Mouse (Mus musculus) liver, embryonic 16.5 days (tissue): Measurements from ENCODE around the gene Wfdc5. TPM values are rescaled to one million over a fixed set of nuclear protein-coding genes. Genes with fewer than 3 reads are reported as not detected.

Experiments
- ATAC-seq: fragments of 200-750 bp; cut with Nextera tagmentation; 2 replicates; pipeline ENCODE4 v1.8.0; 2017; ENCODE audit warnings: low read depth, mild to moderate bottlenecking, moderate number of reproducible peaks, moderate library complexity
- H3K27ac ChIP-seq: fragments of 300-500 bp; sonication (generic); 2 replicates; pipeline ENCODE4 v1.5.1; 2014; ENCODE audit warnings: mild to moderate bottlenecking, low read length
- H3K27me3 ChIP-seq: fragments of 300-500 bp; sonication (generic); 2 replicates; pipeline ENCODE4 v1.6.1; 2014; ENCODE audit warnings: low read depth, low read length, mixed read lengths; ENCODE audit not compliant: control insufficient read depth, insufficient read depth
- H3K36me3 ChIP-seq: fragments of 300-500 bp; sonication (generic); 2 replicates; pipeline ENCODE4 v1.6.1; 2014; ENCODE audit warnings: mild to moderate bottlenecking; ENCODE audit not compliant: control insufficient read depth, insufficient read depth
- H3K4me1 ChIP-seq: fragments of 300-500 bp; sonication (generic); 2 replicates; pipeline ENCODE4 v1.6.1; 2014; ENCODE audit warnings: low read depth, low read length, mixed read lengths; ENCODE audit not compliant: control insufficient read depth
- H3K4me2 ChIP-seq: fragments of 300-500 bp; sonication (generic); 2 replicates; pipeline ENCODE4 v1.6.1; 2014; ENCODE audit warnings: low read depth, low read length, mixed read lengths
- H3K4me3 ChIP-seq: fragments of 300-500 bp; sonication (generic); 2 replicates; pipeline ENCODE4 v1.5.1; 2014; ENCODE audit warnings: low read depth, mild to moderate bottlenecking, low read length
- H3K9ac ChIP-seq: fragments of 300-500 bp; sonication (generic); 2 replicates; pipeline ENCODE4 v1.6.1; 2014; ENCODE audit warnings: low read depth, low read length
- H3K9me3 ChIP-seq: fragments of 300-500 bp; sonication (generic); replicated peaks from 2 replicates; pipeline ENCODE4 v1.6.1; 2016; ENCODE audit warnings: low read length; ENCODE audit not compliant: control insufficient read depth
- WGBS: fragments of 180-500 bp; shearing (Covaris S2); extraction: QIAGEN DNeasy Blood & Tissue Kit; methylation state at CpG from one replicate; pipeline ENCODE4 v1.1.7; 2014; ENCODE audit not compliant: insufficient replicate concordance; 5-methylcytosine and 5-hydroxymethylcytosine counted together
- polyA plus RNA-seq: library from polyadenylated mRNA; unstranded; fragments of >200 nt; fragmentation: Nextera tagmentation; extraction: Ambion mirVana; gene quantifications from 2 replicates; pipeline ENCODE4 v1.2.1, GENCODE M21; 2015

Gene Wfdc5
- polyA plus RNA-seq, 1 experiment from 2014 or later: not detected

DNA sequence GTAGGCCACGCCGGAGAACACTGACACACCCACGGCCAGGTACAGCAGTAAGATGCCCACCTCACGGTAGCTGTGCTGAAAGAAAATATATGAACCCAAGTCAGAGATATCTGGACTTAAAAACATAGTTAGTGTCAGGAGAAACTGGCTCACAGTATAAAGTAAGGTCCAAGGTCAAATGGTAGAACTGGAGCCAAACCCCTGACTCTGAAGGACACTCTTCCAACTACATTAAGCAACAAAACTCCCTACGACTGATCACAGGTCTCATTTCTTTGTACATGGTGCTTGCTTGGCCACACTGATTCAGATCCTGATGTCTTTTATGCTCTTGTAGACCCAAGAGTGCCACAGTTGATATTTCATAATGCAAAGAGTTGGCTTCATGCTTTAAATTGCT is 17.6 kb downstream of the Wfdc5 start:
- Histone ChIP-seq H3K27ac (no peak overlapping the region), H3K4me2 (no peak overlapping the region), H3K9ac (no peak overlapping the region), H3K27me3 (peaks cover 41% of the 10 kb centered on the region), H3K4me1 (no peaks in the 10 kb centered on the region; the same call in 1 of the 2 replicates), H3K9me3 (no peaks in the 10 kb centered on the region), H3K36me3 (no peaks in the 10 kb centered on the region), H3K4me3 (no peak overlapping the region)
- no peak for ATAC-seq
- WGBS: 71% methylated on average over 5 of the region's 5 CpGs

DNA sequence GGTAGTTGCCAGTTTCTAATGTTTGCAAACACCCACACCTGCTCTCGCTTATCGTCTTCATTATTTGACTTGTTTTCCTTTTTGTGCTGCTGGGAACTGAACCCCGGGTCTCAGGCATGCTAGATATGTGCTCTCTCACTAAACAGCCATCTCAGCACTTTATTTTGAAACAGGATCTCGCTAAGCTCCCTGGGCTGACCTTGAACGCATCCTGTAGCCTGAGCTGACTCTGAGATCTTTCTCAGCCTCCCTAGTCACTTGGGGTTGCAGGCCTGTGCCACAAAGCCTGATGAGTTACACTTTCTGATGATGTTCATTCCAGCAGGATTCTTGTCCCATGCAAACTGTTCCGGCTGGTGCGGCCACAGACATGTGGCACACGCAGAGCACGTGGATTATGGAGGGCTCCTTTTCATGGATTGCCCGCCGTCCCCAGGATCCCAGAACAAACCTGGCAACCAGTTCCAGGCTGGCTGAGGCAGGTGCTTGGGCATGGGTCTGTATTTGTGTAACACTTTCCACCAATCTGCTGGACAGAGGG is 21.0 kb downstream of the Wfdc5 start:
- Histone ChIP-seq H3K9me3 (no peaks in the 10 kb centered on the region), H3K4me1 (no peaks in the 10 kb centered on the region; the same call in 1 of the 2 replicates), H3K36me3 (no peaks in the 10 kb centered on the region), H3K4me3 (no peak overlapping the region), H3K27ac (no peak overlapping the region), H3K9ac (no peak overlapping the region), H3K4me2 (no peak overlapping the region), H3K27me3 (peaks cover 8% of the 10 kb centered on the region; the same call in 1 of the 2 replicates)
- WGBS: 62% methylated on average over 11 of the region's 11 CpGs
- no peak for ATAC-seq

DNA sequence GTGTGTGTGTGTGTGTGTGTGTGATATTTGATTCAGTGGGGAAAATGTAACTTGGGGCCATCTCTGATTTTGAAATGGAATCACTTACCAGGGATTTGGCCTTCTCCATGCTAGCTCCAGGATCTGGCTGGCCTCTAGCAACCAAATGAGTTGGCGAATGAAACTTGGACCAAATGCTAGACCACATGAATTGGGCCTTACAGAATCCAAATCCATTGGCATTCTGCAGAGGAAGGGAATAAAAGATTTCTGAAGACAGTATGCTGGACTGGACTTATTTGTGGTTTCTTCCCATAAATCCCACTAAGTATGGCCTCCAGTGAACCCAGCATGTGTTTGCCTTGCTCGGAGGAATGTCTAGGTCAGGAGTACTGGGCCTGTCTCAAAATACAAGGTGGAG is 23.7 kb downstream of the Wfdc5 start:
- Histone ChIP-seq H3K4me1 (no peaks in the 10 kb centered on the region; the same call in 1 of the 2 replicates), H3K27ac (no peak overlapping the region), H3K4me2 (no peak overlapping the region), H3K36me3 (no peaks in the 10 kb centered on the region; the same call in 1 of the 2 replicates), H3K4me3 (no peak overlapping the region), H3K9ac (no peak overlapping the region), H3K27me3 (no peaks in the 10 kb centered on the region), H3K9me3 (no peaks in the 10 kb centered on the region)
- WGBS: 65% methylated on average over 2 of the region's 2 CpGs
- no peak for ATAC-seq

DNA sequence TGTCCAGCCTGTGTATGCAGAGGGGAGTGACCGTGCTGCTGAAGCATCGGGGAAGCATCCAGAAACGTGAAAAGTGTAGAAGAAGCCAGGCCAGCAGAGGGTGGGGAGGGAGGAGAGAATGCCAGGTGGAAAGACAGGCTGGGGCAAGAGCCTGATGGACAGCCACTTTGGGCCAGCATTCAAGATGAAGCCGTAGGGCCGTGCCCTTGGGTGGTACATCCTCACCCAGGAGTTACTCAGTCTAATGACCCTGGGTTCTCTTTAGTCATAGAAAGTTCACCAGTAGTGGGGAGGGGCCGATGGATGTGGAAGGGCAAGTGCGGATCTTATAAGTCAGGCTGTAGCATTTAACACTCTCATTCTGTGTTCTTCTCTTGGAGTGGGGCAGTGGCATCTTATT is 26.4 kb downstream of the Wfdc5 start:
- no peak overlapping the region for H3K9ac ChIP-seq
- no peak overlapping the region for H3K27ac ChIP-seq
- H3K36me3 ChIP-seq: peaks cover 2% of the 10 kb centered on the region
- H3K27me3 ChIP-seq: no peaks in the 10 kb centered on the region
- H3K4me1 ChIP-seq: no peaks in the 10 kb centered on the region
- WGBS: 75% methylated on average over 7 of the region's 7 CpGs
- H3K4me2 ChIP-seq: no peak overlapping the region
- H3K9me3 ChIP-seq: no peaks in the 10 kb centered on the region
- ATAC-seq: no peak
- H3K4me3 ChIP-seq: no peak overlapping the region

DNA sequence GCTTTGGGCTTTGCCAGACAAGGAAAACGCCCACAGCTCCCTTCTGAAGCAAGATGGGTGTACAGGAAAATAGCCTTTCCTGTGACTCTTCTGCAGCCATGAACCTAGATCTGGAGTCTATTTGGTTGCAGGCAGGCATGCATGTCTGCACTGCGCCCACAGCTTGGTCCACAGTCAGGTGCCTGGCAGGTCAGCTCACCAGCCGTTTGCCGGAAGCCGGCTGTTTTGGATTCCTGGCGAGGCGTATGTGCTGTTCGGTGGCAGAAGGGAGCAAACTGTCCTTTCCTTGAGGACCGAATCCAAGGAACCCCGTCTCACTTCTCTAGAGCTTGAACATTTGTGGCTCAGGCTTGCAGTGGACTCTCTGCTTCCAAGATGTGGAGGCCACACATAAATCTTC is 28.5 kb downstream of the Wfdc5 start:
- H3K9ac ChIP-seq: no peak overlapping the region
- H3K27me3 ChIP-seq: no peaks in the 10 kb centered on the region

DNA sequence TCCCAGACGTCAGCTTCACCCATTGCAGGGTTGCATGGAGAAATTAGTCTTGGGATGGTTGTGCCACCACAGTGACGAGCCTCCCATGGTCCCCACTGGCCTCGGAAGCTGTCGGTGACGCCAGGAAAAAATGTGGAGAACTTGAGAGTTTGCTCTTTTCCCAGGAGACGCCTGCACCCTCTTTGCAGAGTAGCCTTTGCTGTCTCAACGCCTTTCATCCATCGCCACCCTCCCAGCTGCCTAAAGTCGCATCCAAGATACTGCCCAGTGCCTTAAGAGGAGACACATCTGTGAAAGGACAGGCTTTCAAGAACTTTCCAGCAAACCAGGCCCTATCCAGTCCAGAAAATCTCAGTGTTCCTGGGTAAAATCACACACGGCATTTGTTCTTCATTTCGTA is 30.2 kb downstream of the Wfdc5 start:
- no peak overlapping the region for H3K9ac ChIP-seq
- H3K9me3 ChIP-seq: no peaks in the 10 kb centered on the region
- WGBS: 81% methylated on average over 11 of the region's 11 CpGs
- H3K4me3 ChIP-seq: no peak overlapping the region
- H3K4me2 ChIP-seq: no peak overlapping the region
- H3K27ac ChIP-seq: no peak overlapping the region
- no peak for ATAC-seq
- peaks cover 2% of the 10 kb centered on the region for H3K36me3 ChIP-seq
- H3K4me1 ChIP-seq: no peaks in the 10 kb centered on the region
- H3K27me3 ChIP-seq: no peaks in the 10 kb centered on the region

More for the DNA sequence above, 28.5 kb downstream of the Wfdc5 start:
- 85% methylated on average over 10 of the region's 10 CpGs for WGBS
- Histone ChIP-seq H3K36me3 (peaks cover 2% of the 10 kb centered on the region), H3K4me3 (no peak overlapping the region), H3K4me1 (no peaks in the 10 kb centered on the region), H3K4me2 (no peak overlapping the region), H3K9me3 (no peaks in the 10 kb centered on the region), H3K27ac (no peak overlapping the region)
- no peak for ATAC-seq

DNA sequence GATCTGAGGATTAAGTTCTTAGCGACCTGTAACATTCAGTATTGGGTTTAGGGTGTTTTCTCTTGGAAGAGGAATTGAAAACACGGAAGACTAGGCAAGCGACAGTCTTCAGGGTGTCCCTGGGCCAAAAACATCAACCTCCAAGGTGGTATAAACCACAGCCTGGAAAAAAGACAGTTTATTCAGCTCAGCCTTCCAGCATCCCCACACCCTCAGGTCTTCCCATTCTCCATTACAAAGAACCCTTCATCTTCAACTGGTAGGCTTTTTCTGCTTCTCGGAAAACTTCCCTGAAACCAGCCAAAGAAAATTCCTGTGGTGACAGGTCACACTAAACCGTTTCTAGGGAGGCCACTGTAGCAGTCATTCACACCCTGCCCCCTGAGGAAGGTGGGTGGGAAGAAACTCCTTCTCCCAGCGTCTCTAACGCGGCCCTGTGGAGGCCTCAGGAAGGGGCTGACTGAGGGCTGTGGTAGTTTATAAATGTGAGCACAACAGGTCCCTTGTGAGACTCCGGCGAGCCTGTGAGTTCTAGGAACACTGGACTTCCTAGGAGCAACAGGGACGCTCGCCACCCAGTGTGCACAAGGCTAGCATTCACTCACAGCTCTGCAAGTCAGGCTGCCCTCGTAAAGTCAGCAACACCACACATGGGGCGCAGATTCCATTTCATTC is 32.3 kb downstream of the Wfdc5 start:
- no peaks in the 10 kb centered on the region for H3K4me1 ChIP-seq
- no peak for ATAC-seq
- no peak overlapping the region for H3K4me2 ChIP-seq
- no peak overlapping the region for H3K27ac ChIP-seq
- no peak overlapping the region for H3K9ac ChIP-seq
- H3K27me3 ChIP-seq: no peaks in the 10 kb centered on the region
- no peaks in the 10 kb centered on the region for H3K9me3 ChIP-seq
- H3K4me3 ChIP-seq: no peak overlapping the region
- WGBS: 74% methylated on average over 14 of the region's 14 CpGs
- peaks cover 2% of the 10 kb centered on the region for H3K36me3 ChIP-seq

DNA sequence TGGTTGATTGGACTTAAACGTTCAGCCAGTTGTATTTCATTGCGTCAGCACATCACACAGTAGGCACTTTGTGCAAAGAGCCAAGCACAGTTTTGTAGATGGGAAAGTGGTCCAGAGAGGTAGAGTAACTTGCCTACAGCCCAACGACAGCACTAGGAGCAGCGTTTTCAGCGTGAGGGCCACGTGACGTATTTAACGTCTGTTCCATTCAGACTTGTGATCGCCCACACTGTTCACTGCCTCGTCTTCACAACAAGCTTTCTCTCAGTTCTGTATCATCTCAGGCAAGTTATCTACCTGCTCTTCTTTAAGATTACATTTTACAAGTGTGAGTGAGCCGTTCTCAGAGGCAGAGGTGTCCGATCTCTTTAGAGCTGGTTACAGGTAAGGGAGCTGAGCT is 36.0 kb downstream of the Wfdc5 start:
- Histone ChIP-seq H3K27me3 (no peaks in the 10 kb centered on the region), H3K4me1 (no peaks in the 10 kb centered on the region), H3K9ac (no peak overlapping the region), H3K36me3 (no peaks in the 10 kb centered on the region; the same call in 1 of the 2 replicates), H3K9me3 (no peaks in the 10 kb centered on the region), H3K27ac (no peak overlapping the region), H3K4me2 (no peak overlapping the region), H3K4me3 (no peak overlapping the region)
- WGBS: 85% methylated on average over 12 of the region's 12 CpGs
- ATAC-seq: no peak

DNA sequence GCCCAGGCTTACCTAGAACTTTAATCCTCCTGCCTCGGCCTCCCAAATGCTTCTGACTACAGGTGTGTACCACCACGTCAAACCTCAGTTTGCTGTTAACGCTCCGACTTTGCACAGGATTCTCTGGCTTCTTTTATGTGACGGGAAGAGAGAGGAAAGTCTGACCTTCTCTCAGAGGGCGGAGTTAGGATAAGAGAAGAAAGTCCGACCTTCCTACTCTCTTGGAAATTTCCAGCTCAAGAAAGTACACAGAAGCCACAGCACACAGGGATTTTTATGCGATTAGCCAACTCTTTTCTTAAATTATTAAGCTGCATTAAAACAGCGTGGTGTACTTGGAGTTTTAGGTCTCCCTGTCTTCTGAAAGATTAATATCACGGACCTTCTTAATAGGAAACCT is 38.0 kb downstream of the Wfdc5 start:
- no peaks in the 10 kb centered on the region for H3K36me3 ChIP-seq
- H3K9me3 ChIP-seq: no peaks in the 10 kb centered on the region
- no peaks in the 10 kb centered on the region for H3K4me1 ChIP-seq
- no peak overlapping the region for H3K4me3 ChIP-seq
- H3K27me3 ChIP-seq: no peaks in the 10 kb centered on the region
- no peak overlapping the region for H3K9ac ChIP-seq
- H3K27ac ChIP-seq: no peak overlapping the region
- 77% methylated on average over 10 of the region's 10 CpGs for WGBS
- no peak overlapping the region for H3K4me2 ChIP-seq
- no peak for ATAC-seq
